Mouse (Mus musculus) small intestine, adult 2 months (tissue): ENCODE results near the gene Gm14399. TPM values are rescaled to one million over a fixed set of nuclear protein-coding genes. Genes with fewer than 3 reads are reported as not detected.
"Not testable (repeated sequence)": the region's sequence is repeated elsewhere in the genome, so short reads cannot be mapped to it uniquely, and the experiment has no call there.

ENCODE experiments used
- H3K27ac ChIP-seq: fragments of 200-500 bp; 2 replicates; pipeline ENCODE4 v1.5.1; 2012; ENCODE audit warnings: low read depth, low read length, control low read depth, inconsistent platforms; ENCODE audit not compliant: insufficient read depth
- H3K27me3 ChIP-seq: fragments of 200-500 bp; 2 replicates; pipeline ENCODE4 v1.6.1; 2012; ENCODE audit warnings: mild to moderate bottlenecking, moderate library complexity, low read length, inconsistent platforms; ENCODE audit not compliant: control insufficient read depth, insufficient read depth
- H3K36me3 ChIP-seq: fragments of 200-500 bp; 2 replicates; pipeline ENCODE4 v1.6.1; 2012; ENCODE audit warnings: mild to moderate bottlenecking, low read length, control low read depth, inconsistent platforms; ENCODE audit not compliant: control insufficient read depth, insufficient read depth
- H3K4me1 ChIP-seq: fragments of 200-500 bp; 2 replicates; pipeline ENCODE4 v1.6.1; 2012; ENCODE audit warnings: low read length, inconsistent platforms, mixed read lengths; ENCODE audit not compliant: control insufficient read depth, insufficient read depth, insufficient read length
- H3K4me3 ChIP-seq: fragments of 200-500 bp; 2 replicates; pipeline ENCODE4 v1.5.1; 2012; ENCODE audit warnings: low read depth, mild to moderate bottlenecking, control low read depth, inconsistent platforms, low read length, moderate library complexity
- CTCF ChIP-seq: fragments of 200-500 bp; IDR thresholded peaks from 2 replicates; pipeline ENCODE4 v1.5.1; 2012; ENCODE audit warnings: low read depth, mild to moderate bottlenecking, control low read depth, inconsistent platforms, low read length, moderate library complexity, mixed read lengths; ENCODE audit not compliant: insufficient replicate concordance, insufficient read length; ENCODE audit errors: extremely low read depth
- POLR2A ChIP-seq: fragments of 200-500 bp; IDR thresholded peaks from 2 replicates; pipeline ENCODE4 v1.6.1; 2012; ENCODE audit warnings: low read depth, mild to moderate bottlenecking, control low read depth, inconsistent platforms, low read length, moderate library complexity
- WGBS: fragments of 180-500 bp; shearing (Covaris S2); methylation state at CpG from one replicate; pipeline ENCODE4 v1.1.7; 2018; 5-methylcytosine and 5-hydroxymethylcytosine counted together
- polyA plus RNA-seq: library from polyadenylated mRNA; depleted of rRNA; stranded (reverse); fragments of >200 nt; gene quantifications from 2 replicates; pipeline ENCODE4 v1.2.3, GENCODE M21; 2012; rRNA removed

Gm14399 gene
- polyA plus RNA-seq, result not detected in 2 replicates

GRCm38 (mm10) chr2:175141993-175142295 is at the start of gene Gm14399:
TSS of gene Gm14399 (minus strand) at chr2:175142012.
- not testable (repeated sequence) for H3K27ac ChIP-seq, H3K36me3 ChIP-seq, H3K27me3 ChIP-seq, H3K4me1 ChIP-seq
- 0% methylated on average over 1 of the region's 2 CpGs for WGBS
- H3K4me3 ChIP-seq, result peak within 1 kb of the TSS; percentile 75

- not testable (repeated sequence) for H3K27ac ChIP-seq, H3K36me3 ChIP-seq, H3K4me1 ChIP-seq, H3K27me3 ChIP-seq, H3K4me3 ChIP-seq
- WGBS, result 54% methylated on average over 1 of the region's 1 CpGs
These were observed 37.2 kb upstream of the Gm14399 start for GRCm38 (mm10) chr2:175179008-175179407.

- TF ChIP-seq POLR2A (no peak), CTCF (no peak)
- Histone ChIP-seq H3K4me1 (no peaks in the 10 kb centered on the region), H3K27ac (no peak overlapping the region), H3K4me3 (no peak overlapping the region), H3K27me3 (no peaks in the 10 kb centered on the region), H3K36me3 (no peaks in the 10 kb centered on the region)
- WGBS, result 71% methylated on average over 6 of the region's 6 CpGs
These were observed 34.5 kb upstream of the Gm14399 start for GRCm38 (mm10) chr2:175176312-175176711.

- H3K27ac ChIP-seq, H3K27me3 ChIP-seq, H3K36me3 ChIP-seq, H3K4me1 ChIP-seq, H3K4me3 ChIP-seq: not testable (repeated sequence)
- WGBS, result 71% methylated on average over 12 of the region's 12 CpGs
These were observed 33.8 kb upstream of the Gm14399 start, which contains the start of gene Gm14443 for GRCm38 (mm10) chr2:175175401-175176180. TSS of gene Gm14443 (minus strand) at chr2:175175871.

- H3K27ac ChIP-seq, H3K36me3 ChIP-seq, H3K27me3 ChIP-seq, H3K4me1 ChIP-seq, H3K4me3 ChIP-seq: not testable (repeated sequence)
- 84% methylated on average over 2 of the region's 2 CpGs for WGBS
These were observed 32.2 kb upstream of the Gm14399 start for GRCm38 (mm10) chr2:175174058-175174457.

- not testable (repeated sequence) for H3K4me1 ChIP-seq, H3K27ac ChIP-seq, H3K36me3 ChIP-seq, H3K27me3 ChIP-seq, H3K4me3 ChIP-seq
- 86% methylated on average over 3 of the region's 3 CpGs for WGBS
These were observed 31.2 kb upstream of the Gm14399 start for GRCm38 (mm10) chr2:175172906-175173595.

- no peaks in the 10 kb centered on the region for H3K27me3 ChIP-seq
- TF ChIP-seq CTCF (no peak), POLR2A (no peak)
- 80% methylated on average over 3 of the region's 3 CpGs for WGBS
- H3K4me1 ChIP-seq, result no peaks in the 10 kb centered on the region
- H3K27ac ChIP-seq, result no peak overlapping the region
- H3K36me3 ChIP-seq, result no peaks in the 10 kb centered on the region
- no peak overlapping the region for H3K4me3 ChIP-seq
These were observed 30.3 kb upstream of the Gm14399 start for GRCm38 (mm10) chr2:175172123-175172522.

GRCm38 (mm10) chr2:175166870-175167269 is 25.1 kb upstream of the Gm14399 start:
- not testable (repeated sequence) for H3K4me1 ChIP-seq, H3K4me3 ChIP-seq, H3K27me3 ChIP-seq, H3K36me3 ChIP-seq, H3K27ac ChIP-seq
- 90% methylated on average over 2 of the region's 2 CpGs for WGBS

GRCm38 (mm10) chr2:175165110-175165509 is 23.3 kb upstream of the Gm14399 start:
- not testable (repeated sequence) for H3K4me1 ChIP-seq, H3K27ac ChIP-seq, H3K27me3 ChIP-seq, H3K36me3 ChIP-seq, H3K4me3 ChIP-seq
- WGBS, result 94% methylated on average over 12 of the region's 12 CpGs

GRCm38 (mm10) chr2:175161438-175161837 is 19.6 kb upstream of the Gm14399 start:
- not testable (repeated sequence) for H3K27ac ChIP-seq, H3K36me3 ChIP-seq, H3K4me3 ChIP-seq, H3K27me3 ChIP-seq, H3K4me1 ChIP-seq
- 89% methylated on average over 4 of the region's 4 CpGs for WGBS
